Mouse (Mus musculus) ES-Bruce4 (cell line): ENCODE results near the gene Tvp23b. TPM values are rescaled to one million over a fixed set of nuclear protein-coding genes. Genes with fewer than 3 reads are reported as not detected.

Experiments used
- H3K27ac ChIP-seq: 2 replicates; pipeline ENCODE4 v1.5.1; 2012; ENCODE audit warnings: low read length, inconsistent platforms; ENCODE audit not compliant: insufficient read depth
- H3K27me3 ChIP-seq: 2 replicates; pipeline ENCODE4 v1.6.1; 2012; ENCODE audit warnings: mild to moderate bottlenecking, low read length, inconsistent platforms; ENCODE audit not compliant: control insufficient read depth, poor library complexity, insufficient read depth, severe bottlenecking
- H3K36me3 ChIP-seq: 2 replicates; pipeline ENCODE4 v1.6.1; 2012; ENCODE audit warnings: inconsistent platforms, mild to moderate bottlenecking, low read length, moderate library complexity; ENCODE audit not compliant: control insufficient read depth, poor library complexity, insufficient read depth, severe bottlenecking
- H3K4me1 ChIP-seq: one replicate; pipeline ENCODE4 v1.8.1; 2011; ENCODE audit warnings: low read length; ENCODE audit not compliant: control insufficient read depth, insufficient read depth
- H3K4me3 ChIP-seq: 2 replicates; pipeline ENCODE4 v1.5.1; 2011; ENCODE audit warnings: low read depth, mild to moderate bottlenecking, low read length
- H3K9ac ChIP-seq: 2 replicates; pipeline ENCODE4 v1.6.1; 2012; ENCODE audit warnings: low read depth, mild to moderate bottlenecking, inconsistent platforms; ENCODE audit not compliant: poor library complexity, severe bottlenecking
- H3K9me3 ChIP-seq: replicated peaks from 2 replicates; pipeline ENCODE4 v1.6.1; 2012; ENCODE audit warnings: mild to moderate bottlenecking, low read length, inconsistent platforms; ENCODE audit not compliant: control insufficient read depth, poor library complexity, insufficient read depth, severe bottlenecking
- CTCF ChIP-seq: IDR thresholded peaks from one replicate; pipeline ENCODE4 v1.8.1; 2011; ENCODE audit warnings: low read depth, low read length
- EP300 ChIP-seq: IDR thresholded peaks from 2 replicates; pipeline ENCODE4 v1.6.1; 2011; ENCODE audit warnings: low read depth, low read length; ENCODE audit not compliant: insufficient read depth
- POLR2A ChIP-seq: IDR thresholded peaks from one replicate; pipeline ENCODE4 v1.8.1; 2011; ENCODE audit warnings: low read length; ENCODE audit not compliant: insufficient read depth
- polyA plus RNA-seq: library from polyadenylated mRNA; stranded (reverse); fragments of >200 nt; gene quantifications from 2 replicates; pipeline ENCODE4 v1.2.4, GENCODE M21; 2011; ENCODE audit warnings: low read depth; ENCODE audit not compliant: missing spikeins, insufficient read depth, insufficient read length

The Tvp23b gene
- polyA plus RNA-seq, 1 experiment, result 42.3 TPM

GRCm38 (mm10) chr11:62909720-62910306, 30.6 kb downstream of the Tvp23b start:
- no peaks in the 10 kb centered on the region for H3K4me1 ChIP-seq
- H3K4me3 ChIP-seq, result no peak overlapping the region
- no peak for TF ChIP-seq CTCF
- no peak overlapping the region for H3K27ac ChIP-seq
- no peak overlapping the region for H3K9ac ChIP-seq
- H3K36me3 ChIP-seq, result no peaks in the 10 kb centered on the region
- H3K27me3 ChIP-seq, result no peaks in the 10 kb centered on the region
- H3K9me3 ChIP-seq, result no peaks in the 10 kb centered on the region

- Histone ChIP-seq H3K36me3 (no peaks in the 10 kb centered on the region), H3K4me3 (no peak overlapping the region), H3K9ac (no peak overlapping the region), H3K9me3 (no peaks in the 10 kb centered on the region), H3K27ac (no peak overlapping the region), H3K4me1 (no peaks in the 10 kb centered on the region), H3K27me3 (no peaks in the 10 kb centered on the region)
- TF ChIP-seq POLR2A, result no peak
Observed at GRCm38 (mm10) chr11:62911362-62911761, 32.1 kb downstream of the Tvp23b start.

GRCm38 (mm10) chr11:62913141-62913540, 33.9 kb downstream of the Tvp23b start:
- no peak overlapping the region for H3K4me3 ChIP-seq
- H3K4me1 ChIP-seq, result no peaks in the 10 kb centered on the region
- no peaks in the 10 kb centered on the region for H3K27me3 ChIP-seq
- H3K27ac ChIP-seq, result no peak overlapping the region
- no peaks in the 10 kb centered on the region for H3K9me3 ChIP-seq
- no peak overlapping the region for H3K9ac ChIP-seq
- TF ChIP-seq EP300 (no peak), POLR2A (no peak), CTCF (no peak)
- H3K36me3 ChIP-seq, result no peaks in the 10 kb centered on the region

DNA sequence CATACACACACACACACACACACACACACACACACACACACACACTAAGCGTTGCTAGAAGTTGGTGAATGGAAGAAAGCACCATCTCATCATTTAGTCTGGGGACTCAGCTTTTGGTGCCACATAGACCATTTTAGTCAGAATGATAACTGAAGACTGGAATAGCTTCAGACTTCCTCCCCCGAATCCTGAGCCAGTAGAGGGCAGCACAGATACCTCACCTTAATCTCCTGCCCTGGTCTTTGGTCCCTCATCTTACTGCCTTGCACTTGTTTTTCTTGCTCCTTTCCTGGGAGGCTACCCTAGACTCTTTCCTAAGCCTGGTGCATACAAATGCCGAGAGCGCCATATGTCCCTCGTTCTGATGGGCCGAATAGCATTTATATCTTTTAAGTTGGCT, 35.3 kb downstream of the Tvp23b start:
- TF ChIP-seq EP300, result no peak
- peak; percentile 33 for TF ChIP-seq CTCF
- Histone ChIP-seq H3K27ac (no peak overlapping the region), H3K4me3 (no peak overlapping the region)

GRCm38 (mm10) chr11:62915486-62915885, 36.2 kb downstream of the Tvp23b start:
- Histone ChIP-seq H3K4me3 (no peak overlapping the region), H3K27me3 (no peaks in the 10 kb centered on the region), H3K4me1 (no peaks in the 10 kb centered on the region), H3K9me3 (no peaks in the 10 kb centered on the region), H3K36me3 (no peaks in the 10 kb centered on the region), H3K9ac (no peak overlapping the region), H3K27ac (no peak overlapping the region)
- TF ChIP-seq EP300 (no peak), POLR2A (no peak), CTCF (no peak)

More for the DNA sequence above, 35.3 kb downstream of the Tvp23b start:
- H3K4me1 ChIP-seq, result no peaks in the 10 kb centered on the region
- H3K9me3 ChIP-seq, result no peaks in the 10 kb centered on the region
- no peaks in the 10 kb centered on the region for H3K36me3 ChIP-seq
- H3K27me3 ChIP-seq, result no peaks in the 10 kb centered on the region
- no peak overlapping the region for H3K9ac ChIP-seq

- TF ChIP-seq POLR2A, result no peak
- no peak for TF ChIP-seq CTCF
- TF ChIP-seq EP300, result no peak
- Histone ChIP-seq H3K4me1 (no peaks in the 10 kb centered on the region), H3K27me3 (no peaks in the 10 kb centered on the region), H3K27ac (no peak overlapping the region), H3K36me3 (no peaks in the 10 kb centered on the region), H3K4me3 (no peak overlapping the region), H3K9ac (no peak overlapping the region), H3K9me3 (no peaks in the 10 kb centered on the region)
Observed at GRCm38 (mm10) chr11:62916765-62917164, 37.5 kb downstream of the Tvp23b start.
